9 mouse cellular contexts compared by ENCODE assay signal in genomic region chr6:48675400-48675930, GRCm38 (mm10). TPM values are rescaled to one million over a fixed set of nuclear protein-coding genes. Genes with fewer than 3 reads are reported as not detected.
DNase-seq lines count a peak whose midpoint lies in the region; ATAC-seq and TF ChIP-seq lines count a peak whose summit lies in the region.
"Had no signal": no experiment of that assay in that cellular context is flagged by ENCODE, and none has a peak within 500 bp of the region (broad histone marks: within the 10 kb centered on the region; RNA-seq: fewer than 3 reads in every experiment).

No protein-coding gene starts in this region.

- no peaks in the 10 kb centered on the region for H3K36me3 ChIP-seq in heart, adult 2 months (ENCODE audit: control insufficient read depth, insufficient read depth, low read length)
- H3K36me3 ChIP-seq in spleen, adult 2 months (ENCODE audit: control insufficient read depth, insufficient read depth, low read length) = peaks cover 3% of the 10 kb centered on the region; the same call in 1 of the 2 replicates
- no peaks in the 10 kb centered on the region for H3K36me3 ChIP-seq in limb, embryonic 12.5 days
- H3K36me3 ChIP-seq in stomach, embryonic 16.5 days (ENCODE audit: control insufficient read depth, insufficient read depth, low read length) = no peaks in the 10 kb centered on the region

- no peaks in the 10 kb centered on the region for H3K27me3 ChIP-seq in heart, adult 2 months (ENCODE audit: control insufficient read depth, insufficient read depth, low read length)
- H3K27me3 ChIP-seq in spleen, adult 2 months (ENCODE audit: control insufficient read depth, insufficient read depth, low read length) = no peaks in the 10 kb centered on the region
- H3K27me3 ChIP-seq in limb, embryonic 12.5 days = no peaks in the 10 kb centered on the region
- no peaks in the 10 kb centered on the region for H3K27me3 ChIP-seq in stomach, embryonic 16.5 days (ENCODE audit: control insufficient read depth, insufficient read depth, low read length)

- no peak for ATAC-seq in limb, embryonic 12.5 days (ENCODE audit: insufficient number of reproducible peaks, insufficient read depth, low FRiP score, low TSS enrichment, low read depth)
- no peak for ATAC-seq in stomach, embryonic 16.5 days (ENCODE audit: insufficient read depth, low FRiP score)
- no peak for ATAC-seq in activated CD4-positive, CD25-positive, alpha-beta regulatory T cell, adult 4 months

- WGBS in heart, adult 2 months = 45% methylated on average over 10 of the region's 10 CpGs
- WGBS in spleen, adult 2 months = 16% methylated on average over 10 of the region's 10 CpGs
- 53% methylated on average over 10 of the region's 10 CpGs for WGBS in limb, embryonic 12.5 days
- 38% methylated on average over 10 of the region's 10 CpGs for WGBS in stomach, embryonic 16.5 days

- H3K79me2 ChIP-seq in heart, adult 2 months (replicated peaks; ENCODE audit: control insufficient read depth, insufficient read depth, low read length) = no peaks in the 10 kb centered on the region

- peak overlapping the region; percentile 42 for H3K4me2 ChIP-seq in limb, embryonic 12.5 days
- H3K4me2 ChIP-seq in stomach, embryonic 16.5 days (ENCODE audit: low read depth, low read length) = peak overlapping the region; percentile 57

- DNase-seq in heart, adult 2 months = no peak
- no peak for DNase-seq in heart, adult 8-10 months (ENCODE audit: low spot score)
- DNase-seq in spleen, adult 2 months (ENCODE audit: low read depth in 1 of 2, low spot score in 2 of 2) = no peak
- DNase-seq in spleen, postnatal 4 days (ENCODE audit: low spot score in 2 of 2) = no peak
- DNase-seq in left cerebral cortex, postnatal 25 days (ENCODE audit: low spot score in 2 of 2) = no peak
- DNase-seq: cerebellum, adult 2 months had no signal

- no peaks in the 10 kb centered on the region for H3K9me3 ChIP-seq in limb, embryonic 12.5 days
- no peaks in the 10 kb centered on the region for H3K9me3 ChIP-seq in stomach, embryonic 16.5 days (replicated peaks; ENCODE audit: control insufficient read depth, low read length)

- no peak for TF ChIP-seq EP300 in heart, adult 2 months (IDR thresholded peaks at IDR 0.05; ENCODE audit: insufficient read depth, low read depth, low read length)

- TF ChIP-seq POLR2A in heart, adult 2 months (IDR thresholded peaks at IDR 0.05; ENCODE audit: insufficient read depth, low read depth, low read length) = no peak
- no peak for TF ChIP-seq POLR2A in spleen, adult 2 months (IDR thresholded peaks at IDR 0.05; ENCODE audit: low read depth, low read length)

- H3K27ac ChIP-seq in heart, adult 2 months = peak overlapping the region; percentile 70
- H3K27ac ChIP-seq in spleen, adult 2 months (ENCODE audit: insufficient read depth, low read length) = peak overlapping the region; percentile 95
- H3K27ac ChIP-seq in limb, embryonic 12.5 days = no peak overlapping the region
- H3K27ac ChIP-seq in stomach, embryonic 16.5 days (ENCODE audit: low read length) = no peak overlapping the region

- peak overlapping the region; percentile 52 for H3K9ac ChIP-seq in heart, adult 2 months (ENCODE audit: low read depth, low read length)
- no peak overlapping the region for H3K9ac ChIP-seq in limb, embryonic 12.5 days (replicated peaks)
- H3K9ac ChIP-seq in stomach, embryonic 16.5 days (ENCODE audit: low read length) = peak overlapping the region; percentile 61

- no peaks in the 10 kb centered on the region; the same call in 1 of the 2 replicates for H3K4me1 ChIP-seq in heart, adult 2 months (ENCODE audit: control insufficient read depth, insufficient read depth, low read length)
- H3K4me1 ChIP-seq in spleen, adult 2 months (ENCODE audit: control insufficient read depth, insufficient read depth, insufficient read length) = peaks cover 21% of the 10 kb centered on the region
- no peaks in the 10 kb centered on the region; the same call in 1 of the 2 replicates for H3K4me1 ChIP-seq in limb, embryonic 12.5 days (replicated peaks)
- no peaks in the 10 kb centered on the region; the same call in 1 of the 2 replicates for H3K4me1 ChIP-seq in stomach, embryonic 16.5 days (ENCODE audit: control insufficient read depth, insufficient read depth, low read length)

- H3K4me3 ChIP-seq in heart, adult 2 months = peak overlapping the region; percentile 55
- H3K4me3 ChIP-seq in spleen, adult 2 months (ENCODE audit: extremely low read depth, insufficient read depth, insufficient read length) = peak overlapping the region; percentile 54; the same call in 1 of the 2 replicates
- H3K4me3 ChIP-seq in limb, embryonic 12.5 days (replicated peaks) = peak overlapping the region; percentile 19
- peak overlapping the region; percentile 39 for H3K4me3 ChIP-seq in stomach, embryonic 16.5 days (replicated peaks; ENCODE audit: low read length)

- TF ChIP-seq CTCF in heart, adult 2 months (IDR thresholded peaks at IDR 0.05) = no peak
- TF ChIP-seq CTCF in spleen, adult 2 months (IDR thresholded peaks at IDR 0.05; ENCODE audit: extremely low read depth, insufficient read depth, insufficient read length, insufficient replicate concordance) = no peak

- intact Hi-C loops in heart, adult 2 months (cut with DNase I) = no loop called here
- intact Hi-C loops in left cerebral cortex, postnatal 25 days (cut with DNase I) = no loop called here

RNA-seq across cellular contexts. Expression of gene Gimap9, which starts 0.5 kb away (rescaled TPM):
- total RNA-seq in heart, adult 2 months (2021) = 1 to 10 TPM; 3.1 to 3.4 TPM
- polyA plus RNA-seq in heart, adult 2 months (2012; rRNA removed) = 1.8 and 3.7 TPM in 2 replicates
- 1 to 10 TPM; 2.6 to 4.2 (median 3.1) TPM for total RNA-seq in heart, adult 8-10 months (2022)
- polyA plus RNA-seq in spleen, adult 2 months (2012; rRNA removed) = 9.9 and 10.4 TPM in 2 replicates
- polyA plus RNA-seq in limb, embryonic 12.5 days (2016; fragmentation: Nextera tagmentation; extraction: Ambion mirVana) = 5.8 and 5.9 TPM in 2 replicates
- 8.9 and 9.8 TPM in 2 replicates for polyA plus RNA-seq in stomach, embryonic 16.5 days (2015; fragmentation: Nextera tagmentation; extraction: Ambion mirVana)
- under 1 TPM in 1 of 2 experiments, not detected in 1; 0.69 TPM for total RNA-seq in left cerebral cortex, postnatal 25 days (2021)
- 100 to 1,000 TPM; 237 to 239 TPM for polyA plus RNA-seq in activated CD4-positive, CD25-positive, alpha-beta regulatory T cell, adult 4 months (2017; shearing (Covaris generic))

RNA-seq across cellular contexts. Expression of gene Gimap4, which starts 8.9 kb away (rescaled TPM):
- total RNA-seq in heart, adult 2 months (2021) = 10 to 100 TPM; 22.4 to 25.3 TPM
- polyA plus RNA-seq in heart, adult 2 months (2012; rRNA removed) = 28.1 and 42.1 TPM in 2 replicates
- total RNA-seq in heart, adult 8-10 months (2022) = 10 to 100 TPM; 16.1 to 25.6 (median 20.1) TPM
- polyA plus RNA-seq in spleen, adult 2 months (2012; rRNA removed) = 66.3 and 73.5 TPM in 2 replicates
- 10.0 and 10.5 TPM in 2 replicates for polyA plus RNA-seq in limb, embryonic 12.5 days (2016; fragmentation: Nextera tagmentation; extraction: Ambion mirVana)
- polyA plus RNA-seq in stomach, embryonic 16.5 days (2015; fragmentation: Nextera tagmentation; extraction: Ambion mirVana) = 19.3 and 22.2 TPM in 2 replicates
- total RNA-seq in left cerebral cortex, postnatal 25 days (2021) = under 1 TPM; 0.32 to 0.46 TPM
- 1,000 to 10,000 TPM; 1,705 to 1,816 TPM for polyA plus RNA-seq in activated CD4-positive, CD25-positive, alpha-beta regulatory T cell, adult 4 months (2017; shearing (Covaris generic))

RNA-seq across cellular contexts. Expression of gene Gimap8, which starts 28.4 kb away (rescaled TPM):
- total RNA-seq in heart, adult 2 months (2021) = 1 to 10 TPM; 7.1 to 7.6 TPM
- polyA plus RNA-seq in heart, adult 2 months (2012; rRNA removed) = 4.1 and 7.3 TPM in 2 replicates
- total RNA-seq in heart, adult 8-10 months (2022) = 1 to 10 TPM; 4.9 to 8.8 (median 5.8) TPM
- 20.1 and 22.2 TPM in 2 replicates for polyA plus RNA-seq in spleen, adult 2 months (2012; rRNA removed)
- 0.66 and 0.74 TPM in 2 replicates for polyA plus RNA-seq in limb, embryonic 12.5 days (2016; fragmentation: Nextera tagmentation; extraction: Ambion mirVana)
- 1.6 and 1.8 TPM in 2 replicates for polyA plus RNA-seq in stomach, embryonic 16.5 days (2015; fragmentation: Nextera tagmentation; extraction: Ambion mirVana)
- 1 to 10 TPM in 1 of 2 experiments, under 1 TPM in 1; 0.46 to 1.2 TPM for total RNA-seq in left cerebral cortex, postnatal 25 days (2021)
- polyA plus RNA-seq in activated CD4-positive, CD25-positive, alpha-beta regulatory T cell, adult 4 months (2017; shearing (Covaris generic)) = 100 to 1,000 TPM in 1 of 2 experiments, 10 to 100 TPM in 1; 97.4 to 135 TPM

RNA-seq across cellular contexts. Expression of gene Gimap6, which starts 32.6 kb away (rescaled TPM):
- 10 to 100 TPM; 34.3 to 38.1 TPM for total RNA-seq in heart, adult 2 months (2021)
- 19.2 and 28.6 TPM in 2 replicates for polyA plus RNA-seq in heart, adult 2 months (2012; rRNA removed)
- total RNA-seq in heart, adult 8-10 months (2022) = 10 to 100 TPM; 28.6 to 39.2 (median 35.6) TPM
- 50.8 and 54.3 TPM in 2 replicates for polyA plus RNA-seq in spleen, adult 2 months (2012; rRNA removed)
- 12.9 and 14.1 TPM in 2 replicates for polyA plus RNA-seq in limb, embryonic 12.5 days (2016; fragmentation: Nextera tagmentation; extraction: Ambion mirVana)
- polyA plus RNA-seq in stomach, embryonic 16.5 days (2015; fragmentation: Nextera tagmentation; extraction: Ambion mirVana) = 22.2 and 22.5 TPM in 2 replicates
- total RNA-seq in left cerebral cortex, postnatal 25 days (2021) = 1 to 10 TPM; 5.6 to 6.0 TPM
- polyA plus RNA-seq in activated CD4-positive, CD25-positive, alpha-beta regulatory T cell, adult 4 months (2017; shearing (Covaris generic)) = 100 to 1,000 TPM; 849 to 944 TPM

RNA-seq across cellular contexts. Expression of gene Gm28053, which starts 42.9 kb away (rescaled TPM):
- total RNA-seq in heart, adult 2 months (2021) = 1 to 10 TPM; 3.4 to 5.6 TPM
- polyA plus RNA-seq in heart, adult 2 months (2012; rRNA removed) = not detected in 2 replicates
- total RNA-seq in heart, adult 8-10 months (2022) = 1 to 10 TPM; 2.7 to 5.0 (median 4.3) TPM
- 0.43 and 0.82 TPM in 2 replicates for polyA plus RNA-seq in spleen, adult 2 months (2012; rRNA removed)
- polyA plus RNA-seq in limb, embryonic 12.5 days (2016; fragmentation: Nextera tagmentation; extraction: Ambion mirVana) = 1.6 and 2.5 TPM in 2 replicates
- 2.5 and 3.2 TPM in 2 replicates for polyA plus RNA-seq in stomach, embryonic 16.5 days (2015; fragmentation: Nextera tagmentation; extraction: Ambion mirVana)
- total RNA-seq in left cerebral cortex, postnatal 25 days (2021) = 1 to 10 TPM; 1.7 to 2.3 TPM
- polyA plus RNA-seq in activated CD4-positive, CD25-positive, alpha-beta regulatory T cell, adult 4 months (2017; shearing (Covaris generic)) = 10 to 100 TPM; 42.8 to 45.0 TPM

Comparison
In these comparisons a context has a peak if more than half of its experiments do, and no peak if none do; other contexts are left out.
1. H3K27ac ChIP-seq: peak in heart, adult 2 months (single experiment) and spleen, adult 2 months (single experiment); none in limb, embryonic 12.5 days (single experiment) and stomach, embryonic 16.5 days (single experiment).
2. RNA of gene Gimap9, which starts 0.5 kb away (polyA plus RNA-seq): 237 to 239 TPM in activated CD4-positive, CD25-positive, alpha-beta regulatory T cell, adult 4 months; 9.9 to 10.4 TPM in spleen, adult 2 months, 8.9 to 9.8 TPM in stomach, embryonic 16.5 days, 5.8 to 5.9 TPM in limb, embryonic 12.5 days and 1.8 to 3.7 TPM in heart, adult 2 months; every median in the first group is over 10 times any median in the second.
3. RNA of gene Gimap4, which starts 8.9 kb away (polyA plus RNA-seq): 1,705 to 1,816 TPM in activated CD4-positive, CD25-positive, alpha-beta regulatory T cell, adult 4 months; 66.3 to 73.5 TPM in spleen, adult 2 months, 28.1 to 42.1 TPM in heart, adult 2 months, 19.3 to 22.2 TPM in stomach, embryonic 16.5 days and 10.0 to 10.5 TPM in limb, embryonic 12.5 days; every median in the first group is over 10 times any median in the second.
4. Peak in every context shown above with its lines, with median percentiles within 50 percentile points of each other: H3K4me3 ChIP-seq.